Mouse (Mus musculus) spleen, adult 2 months (tissue): Measurements from ENCODE around the gene Stk19. TPM values are rescaled to one million over a fixed set of nuclear protein-coding genes. Genes with fewer than 3 reads are reported as not detected.
A peak's percentile ranks its signal among the peaks of the same experiment; 100 is the strongest.
"Not testable (repeated sequence)": the region's sequence is repeated elsewhere in the genome, so short reads cannot be mapped to it uniquely, and the experiment has no call there.

Experiments
- DNase-seq, 2 experiments: peaks; one replicate each; pipeline versions ENCODE4 v3.0.0 to v3.0.0-alpha.2; 2012 to 2021; ENCODE audit warnings: low spot score in 2 of 2, low read depth in 1 of 2
- H3K27ac ChIP-seq: fragments of 200-500 bp; 2 replicates; pipeline ENCODE4 v1.5.1; 2012; ENCODE audit warnings: low read length, inconsistent platforms; ENCODE audit not compliant: insufficient read depth
- H3K27me3 ChIP-seq: fragments of 200-500 bp; 2 replicates; pipeline ENCODE4 v1.6.1; 2012; ENCODE audit warnings: mild to moderate bottlenecking, moderate library complexity, low read length, inconsistent platforms; ENCODE audit not compliant: control insufficient read depth, insufficient read depth
- H3K36me3 ChIP-seq: fragments of 200-500 bp; 2 replicates; pipeline ENCODE4 v1.6.1; 2012; ENCODE audit warnings: mild to moderate bottlenecking, low read length, inconsistent platforms; ENCODE audit not compliant: control insufficient read depth, insufficient read depth
- H3K4me1 ChIP-seq: fragments of 200-500 bp; 2 replicates; pipeline ENCODE4 v1.6.1; 2011; ENCODE audit warnings: inconsistent platforms; ENCODE audit not compliant: control insufficient read depth, insufficient read depth, insufficient read length
- H3K4me3 ChIP-seq: fragments of 200-500 bp; 2 replicates; pipeline ENCODE4 v1.5.1; 2011; ENCODE audit warnings: mild to moderate bottlenecking, inconsistent platforms; ENCODE audit not compliant: insufficient read depth, insufficient read length; ENCODE audit errors: extremely low read depth
- CTCF ChIP-seq: fragments of 200-500 bp; IDR thresholded peaks from 2 replicates; pipeline ENCODE4 v1.5.1; 2011; ENCODE audit warnings: mild to moderate bottlenecking, inconsistent platforms; ENCODE audit not compliant: insufficient read depth, insufficient read length, insufficient replicate concordance; ENCODE audit errors: extremely low read depth
- POLR2A ChIP-seq: fragments of 200-500 bp; IDR thresholded peaks from 2 replicates; pipeline ENCODE4 v1.6.1; 2011; ENCODE audit warnings: low read depth, low read length, inconsistent platforms
- WGBS: fragments of 180-500 bp; shearing (Covaris S2); methylation state at CpG from one replicate; pipeline ENCODE4 v1.1.7; 2018; 5-methylcytosine and 5-hydroxymethylcytosine counted together
- polyA plus RNA-seq: library from polyadenylated mRNA; depleted of rRNA; stranded (reverse); fragments of >200 nt; gene quantifications from 2 replicates; pipeline ENCODE4 v1.2.3, GENCODE M21; 2012

The Stk19 gene
- polyA plus RNA-seq, 1 experiment = 31.6 TPM

DNA sequence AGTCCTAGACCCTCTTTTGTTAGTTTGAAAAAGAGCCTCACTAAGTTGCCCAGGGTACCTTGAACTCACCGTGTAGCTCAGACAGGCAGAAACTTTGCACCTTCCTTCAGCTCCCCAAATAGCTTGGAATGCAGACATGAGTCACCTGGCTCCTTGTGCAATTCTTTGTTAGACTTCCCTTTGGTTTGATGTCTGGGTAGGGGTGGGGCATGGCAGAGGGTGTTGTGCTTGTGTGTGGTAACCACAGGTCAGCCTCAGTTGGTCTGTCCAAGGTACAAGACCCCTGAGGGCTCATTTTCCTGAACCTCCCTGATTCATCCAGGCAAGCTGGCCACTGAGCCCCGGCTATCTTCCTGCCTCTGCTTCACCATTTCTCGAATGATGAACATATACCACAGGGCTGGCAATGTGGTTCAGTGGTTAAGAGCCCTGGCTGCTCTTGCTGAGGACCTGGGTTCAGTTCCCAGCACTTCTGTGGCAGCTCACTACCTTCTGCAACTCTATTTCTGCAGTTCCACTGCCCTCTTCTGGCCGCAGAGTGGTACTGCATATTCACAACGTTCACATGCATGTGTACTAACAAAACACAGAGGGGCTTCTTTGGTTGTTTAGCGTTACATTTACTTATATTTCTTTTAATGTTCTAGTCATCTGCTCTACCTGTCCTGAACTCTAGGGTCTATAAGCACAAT is 31.7 kb downstream of the Stk19 start:
- H3K36me3 ChIP-seq = no peaks in the 10 kb centered on the region
- DNase-seq = no peak
- no peaks in the 10 kb centered on the region for H3K27me3 ChIP-seq
- 79% methylated on average over 6 of the region's 6 CpGs for WGBS
- no peaks in the 10 kb centered on the region for H3K4me1 ChIP-seq
- H3K27ac ChIP-seq = no peak overlapping the region
- TF ChIP-seq POLR2A = no peak
- TF ChIP-seq CTCF = peak; percentile 8; the same call in 1 of the 2 replicates
- H3K4me3 ChIP-seq = no peak overlapping the region

DNA sequence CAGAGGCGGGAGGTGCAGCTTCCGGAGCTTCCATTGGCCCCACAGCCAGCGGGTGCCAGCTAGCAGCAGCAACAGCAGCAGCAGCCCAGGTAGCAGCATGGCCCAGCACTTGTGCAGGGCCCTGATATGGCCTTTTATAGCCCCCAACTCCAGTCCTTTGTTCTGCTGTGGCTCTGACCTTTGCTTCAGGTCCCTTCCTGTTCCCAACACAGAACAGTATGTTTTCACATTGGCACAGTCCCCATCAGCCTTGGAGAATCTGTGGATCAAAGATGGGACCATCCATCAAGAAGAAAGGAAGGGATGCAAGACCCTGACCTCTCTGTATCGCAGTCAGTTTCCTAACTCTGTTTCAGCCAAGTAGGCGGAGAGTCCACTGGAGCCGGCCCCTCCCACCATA is 32.4 kb downstream of the Stk19 start, which contains the start of gene Cyp21a1:
Gene Cyp21a1 (minus strand): TSS at position 261 of the 400 bp plus-strand sequence.
- not testable (repeated sequence) for H3K4me1 ChIP-seq, H3K27me3 ChIP-seq, H3K27ac ChIP-seq, H3K4me3 ChIP-seq, H3K36me3 ChIP-seq, DNase-seq
- WGBS = 81% methylated on average over 2 of the region's 6 CpGs

DNA sequence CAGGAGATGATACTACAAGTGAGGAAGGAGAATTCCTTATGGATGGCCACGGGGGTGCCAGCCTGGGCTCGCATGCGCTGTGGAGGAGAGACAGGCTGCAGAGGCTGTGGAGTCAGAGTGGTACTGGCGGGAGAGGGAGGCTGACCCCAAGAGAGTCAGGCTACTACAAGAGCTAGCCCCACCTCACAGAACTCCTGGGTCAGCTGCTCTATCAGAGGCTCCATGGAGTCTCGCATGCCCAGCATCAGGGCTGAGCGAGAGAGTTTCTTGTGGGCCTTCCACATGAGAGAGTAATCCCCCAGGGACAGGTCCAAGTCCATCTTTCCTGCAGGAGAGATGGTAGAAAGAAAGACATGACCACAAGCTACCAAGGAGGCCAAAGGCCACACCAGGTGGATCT is 33.4 kb downstream of the Stk19 start:
- not testable (repeated sequence) for H3K4me3 ChIP-seq, H3K27me3 ChIP-seq, H3K36me3 ChIP-seq, H3K27ac ChIP-seq, H3K4me1 ChIP-seq, DNase-seq
- 87% methylated on average over 6 of the region's 6 CpGs for WGBS

DNA sequence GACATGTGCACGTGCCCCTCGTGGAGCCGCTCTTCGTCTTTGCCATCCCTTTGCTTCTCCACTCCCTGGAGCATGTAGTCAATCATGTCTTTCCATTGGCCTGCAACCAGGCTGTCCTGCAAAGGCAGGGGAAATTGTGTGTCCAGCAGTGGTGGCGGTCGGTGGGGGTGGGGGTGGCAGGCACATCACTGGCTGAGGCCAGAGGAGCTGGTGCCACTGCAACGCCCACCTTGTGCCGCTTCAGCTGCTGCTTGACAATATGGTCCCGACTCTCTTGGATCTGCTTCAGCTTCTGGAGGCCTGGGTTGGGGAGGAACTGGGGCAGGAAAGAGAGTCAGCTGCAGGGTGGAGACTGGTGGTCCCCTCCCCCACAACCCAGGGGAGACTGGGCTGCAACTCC is 34.0 kb downstream of the Stk19 start:
- not testable (repeated sequence) for H3K4me1 ChIP-seq, H3K27ac ChIP-seq, DNase-seq, H3K4me3 ChIP-seq, H3K36me3 ChIP-seq, H3K27me3 ChIP-seq
- WGBS = 87% methylated on average over 9 of the region's 9 CpGs

DNA sequence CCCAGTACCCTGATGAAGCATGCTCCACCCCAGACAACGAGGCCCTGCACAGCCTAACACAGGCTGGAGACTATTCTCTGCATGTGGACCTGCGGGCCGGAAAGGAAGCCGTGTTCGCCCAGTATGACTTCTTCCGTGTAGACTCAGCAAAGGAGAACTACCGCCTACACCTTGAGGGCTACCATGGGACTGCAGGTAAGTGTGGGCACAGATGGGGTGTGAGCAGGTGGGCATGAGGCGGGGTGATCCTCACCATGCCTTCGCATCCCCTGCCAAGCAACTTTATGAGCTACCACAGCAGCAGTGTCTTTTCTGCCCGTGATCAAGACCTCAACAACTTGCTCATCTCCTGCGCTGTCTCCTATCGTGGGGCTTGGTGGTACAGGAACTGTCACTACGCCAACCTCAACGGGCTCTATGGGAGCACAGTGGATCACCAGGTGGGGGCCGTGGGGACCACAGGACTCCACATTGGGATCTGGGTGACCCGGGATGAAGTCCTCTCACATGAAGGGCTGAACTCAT is 35.9 kb downstream of the Stk19 start:
- DNase-seq, H3K36me3 ChIP-seq, H3K4me3 ChIP-seq, H3K27ac ChIP-seq, H3K27me3 ChIP-seq, H3K4me1 ChIP-seq: not testable (repeated sequence)
- WGBS = 87% methylated on average over 16 of the region's 16 CpGs

DNA sequence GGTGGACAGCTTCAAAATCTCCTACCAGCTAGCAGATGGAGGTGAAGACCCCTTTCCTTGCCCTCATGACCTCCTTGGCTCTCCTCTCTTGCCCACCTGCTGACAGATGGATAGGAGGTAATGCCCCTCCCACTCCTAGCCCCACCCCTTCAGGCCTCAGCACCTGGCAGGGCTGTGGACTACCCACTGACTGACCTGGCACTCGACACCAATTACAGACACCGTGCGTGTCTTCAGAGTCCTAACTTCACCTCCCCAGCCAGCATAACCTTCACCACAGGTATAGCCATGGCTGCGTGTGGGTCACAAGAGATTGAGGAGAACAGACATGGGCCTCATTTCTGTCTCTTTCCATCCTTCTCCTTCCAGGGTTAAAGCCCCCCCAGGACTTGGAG is 37.2 kb downstream of the Stk19 start:
- no peak for TF ChIP-seq CTCF
- TF ChIP-seq POLR2A = no peak
- no peaks in the 10 kb centered on the region for H3K36me3 ChIP-seq
- WGBS = 88% methylated on average over 4 of the region's 4 CpGs
- no peak for DNase-seq
- H3K4me1 ChIP-seq = no peaks in the 10 kb centered on the region
- H3K27ac ChIP-seq = no peak overlapping the region
- no peaks in the 10 kb centered on the region for H3K27me3 ChIP-seq
- H3K4me3 ChIP-seq = no peak overlapping the region

DNA sequence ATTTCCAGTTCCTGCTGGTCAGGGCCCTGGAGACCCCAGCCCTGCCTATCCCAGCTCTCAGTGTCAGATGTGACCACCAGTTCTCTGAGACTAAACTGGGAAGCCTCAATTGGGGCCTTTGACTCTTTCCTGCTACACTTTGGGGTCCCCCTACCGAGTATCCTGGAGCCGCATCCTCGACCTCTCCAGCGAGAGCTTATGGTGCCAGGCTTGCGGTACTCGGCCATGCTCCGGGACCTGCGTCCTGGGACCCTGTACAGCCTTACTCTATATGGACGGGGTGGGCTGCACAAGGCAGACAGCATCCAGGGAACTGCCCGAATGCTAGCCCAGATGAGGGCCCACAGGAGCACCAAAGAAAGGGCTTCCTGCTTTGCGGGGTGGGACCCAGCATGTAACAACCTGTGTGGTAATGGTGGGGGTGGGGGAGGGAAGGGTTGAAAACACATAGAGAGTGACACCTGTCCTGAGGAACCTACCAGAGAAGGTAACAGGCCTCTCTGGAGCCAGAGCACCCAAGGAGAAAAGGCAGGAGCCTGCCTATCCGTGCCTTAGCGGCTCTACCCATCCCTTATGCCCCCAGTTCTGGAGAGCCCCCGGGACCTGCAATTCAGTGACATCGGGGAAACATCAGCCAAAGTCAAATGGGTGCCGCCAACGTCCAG is 37.7 kb downstream of the Stk19 start:
- Histone ChIP-seq H3K27me3 (no peaks in the 10 kb centered on the region), H3K4me1 (no peaks in the 10 kb centered on the region), H3K4me3 (no peak overlapping the region), H3K36me3 (no peaks in the 10 kb centered on the region), H3K27ac (no peak overlapping the region)
- 95% methylated on average over 17 of the region's 17 CpGs for WGBS
- no peak for DNase-seq
- TF ChIP-seq POLR2A = no peak
- TF ChIP-seq CTCF = no peak

DNA sequence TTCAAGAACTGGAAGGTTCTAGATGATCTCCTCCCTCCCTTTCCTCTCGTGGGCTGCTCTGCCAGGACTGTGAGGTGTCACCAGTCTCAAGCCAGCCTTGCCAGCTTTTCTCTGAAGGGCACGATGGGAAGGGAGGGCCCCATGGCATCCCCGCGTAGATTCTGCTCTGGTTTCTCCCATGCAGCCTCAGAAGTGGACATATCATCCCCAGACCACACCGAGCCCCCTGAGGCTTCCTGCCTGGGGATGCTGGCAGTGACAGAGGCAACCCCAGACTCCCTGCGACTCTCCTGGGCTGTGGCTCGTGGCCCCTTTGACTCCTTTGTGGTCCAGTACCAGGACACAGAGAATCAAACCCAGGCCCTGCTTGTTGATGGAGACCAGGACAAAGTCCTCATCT is 38.7 kb downstream of the Stk19 start:
- H3K4me3 ChIP-seq, DNase-seq, H3K27ac ChIP-seq, H3K27me3 ChIP-seq, H3K4me1 ChIP-seq, H3K36me3 ChIP-seq: not testable (repeated sequence)
- WGBS = 77% methylated on average over 7 of the region's 7 CpGs

DNA sequence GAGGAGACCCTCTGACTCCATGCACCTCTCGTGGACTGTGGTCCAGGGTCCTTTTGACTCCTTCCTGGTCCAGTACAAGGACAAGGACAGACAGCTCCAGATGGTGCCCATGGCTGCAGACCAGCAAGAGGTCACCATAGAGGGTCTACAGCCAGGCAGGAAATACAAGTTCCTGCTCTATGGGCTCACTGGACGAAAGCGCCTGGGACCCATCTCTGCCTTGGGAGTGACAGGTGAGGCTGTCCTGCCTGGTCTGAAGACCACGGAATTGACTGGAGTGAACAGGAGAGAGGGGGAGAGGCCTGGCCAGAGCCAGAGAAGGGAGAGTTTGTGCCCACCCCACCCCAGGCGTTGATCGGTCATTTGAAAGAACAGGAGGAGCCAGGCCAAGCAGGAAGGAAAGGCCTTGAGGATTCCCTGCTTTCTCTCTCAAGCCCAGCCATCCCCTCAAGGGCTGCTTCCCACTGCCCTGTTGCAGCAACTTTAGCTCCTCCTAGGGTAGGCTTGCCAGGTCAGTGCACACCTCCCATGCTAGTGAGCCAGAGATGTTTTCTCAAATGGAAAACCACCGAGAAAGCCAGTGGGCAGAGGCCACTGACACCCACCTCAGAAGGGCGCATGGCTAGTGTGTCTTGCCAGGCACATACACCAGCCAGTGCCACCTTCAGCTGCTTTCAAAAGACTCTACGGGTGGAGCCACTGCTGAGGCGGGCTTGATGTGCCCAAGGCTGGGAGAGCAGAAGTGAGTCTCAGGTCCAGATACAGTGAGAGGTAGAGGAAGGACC is 39.3 kb downstream of the Stk19 start:
- not testable (repeated sequence) for H3K27ac ChIP-seq, H3K27me3 ChIP-seq, H3K36me3 ChIP-seq, H3K4me3 ChIP-seq, H3K4me1 ChIP-seq, DNase-seq
- whole genome bisulfite sequencing = 84% methylated on average over 10 of the region's 10 CpGs
